Mouse (Mus musculus) mesoderm, embryonic 11.5 days (tissue): Measurements from ENCODE around the gene Slc41a1.
A peak's percentile ranks its signal among the peaks of the same experiment; 100 is the strongest.

Experiments
- DNase-seq: peaks from one replicate; pipeline ENCODE4 v3.0.0-alpha.2; 2012; ENCODE audit warnings: low read depth, low spot score

Gene Slc41a1

DNA sequence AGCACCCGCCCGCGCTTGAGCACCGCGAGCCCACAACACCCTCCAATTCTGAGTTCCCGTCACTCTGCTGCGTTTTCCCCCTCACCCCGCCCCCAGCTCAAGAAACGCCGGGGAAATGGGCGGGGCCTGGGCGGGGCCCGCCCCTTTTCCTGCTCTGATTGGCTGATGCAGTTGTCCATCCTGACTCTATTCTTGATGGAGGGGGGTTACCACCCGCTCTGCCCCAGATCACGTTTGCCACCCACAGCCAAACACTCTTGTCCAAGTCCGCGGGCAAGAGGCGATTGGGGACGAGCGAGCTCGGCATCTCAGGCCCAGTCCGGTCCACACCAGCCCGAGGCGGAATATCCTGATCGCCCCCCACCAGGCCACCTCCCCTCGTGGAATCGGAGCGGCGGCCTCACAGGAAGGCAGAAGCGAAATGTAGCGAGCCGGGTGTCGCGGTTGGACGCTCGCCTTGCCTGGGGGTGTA is 530 bp downstream of the Slc41a1 start:
- peak; percentile 96 for DNase-seq

DNA sequence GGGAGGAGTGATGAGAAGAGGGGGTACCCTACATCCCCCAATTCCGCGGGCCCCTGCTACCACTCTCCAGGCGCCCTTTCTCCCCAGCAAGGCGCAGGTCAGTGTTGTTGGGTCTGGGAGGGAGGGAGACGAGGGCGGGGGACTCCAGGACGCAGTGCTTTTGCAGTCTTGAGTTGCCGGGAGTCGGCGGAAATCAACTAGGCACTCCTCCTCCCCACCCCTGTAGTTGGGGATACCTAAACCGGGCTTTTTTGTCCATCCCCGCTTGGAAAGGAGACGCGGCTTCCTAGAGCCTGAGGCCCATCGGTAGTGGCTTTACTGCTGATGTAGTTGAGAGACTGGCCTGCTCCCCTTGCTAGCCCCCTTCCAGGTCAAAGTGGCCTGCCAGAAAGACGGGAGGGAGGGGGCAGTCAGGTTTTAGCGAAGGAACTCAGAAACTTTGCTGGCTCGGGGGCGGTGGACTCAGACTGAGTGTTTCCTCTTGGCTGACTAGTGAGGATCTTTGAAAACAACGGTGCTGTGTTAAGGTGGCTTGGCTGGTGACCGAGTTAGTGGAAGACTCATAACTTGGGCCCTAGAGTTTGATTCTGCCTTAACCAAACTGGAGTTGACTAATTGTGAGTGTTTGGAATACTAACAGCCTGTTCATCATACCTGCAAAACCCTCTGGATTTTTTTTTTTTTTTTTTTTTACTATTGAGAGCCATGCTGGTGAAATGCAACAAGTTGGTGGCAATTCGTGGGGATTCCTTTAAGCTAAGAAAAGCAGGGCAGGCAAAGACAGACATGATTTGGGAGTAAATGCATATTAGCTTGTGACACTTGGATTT is 1.2 kb downstream of the Slc41a1 start:
- DNase-seq: peak; percentile 58

DNA sequence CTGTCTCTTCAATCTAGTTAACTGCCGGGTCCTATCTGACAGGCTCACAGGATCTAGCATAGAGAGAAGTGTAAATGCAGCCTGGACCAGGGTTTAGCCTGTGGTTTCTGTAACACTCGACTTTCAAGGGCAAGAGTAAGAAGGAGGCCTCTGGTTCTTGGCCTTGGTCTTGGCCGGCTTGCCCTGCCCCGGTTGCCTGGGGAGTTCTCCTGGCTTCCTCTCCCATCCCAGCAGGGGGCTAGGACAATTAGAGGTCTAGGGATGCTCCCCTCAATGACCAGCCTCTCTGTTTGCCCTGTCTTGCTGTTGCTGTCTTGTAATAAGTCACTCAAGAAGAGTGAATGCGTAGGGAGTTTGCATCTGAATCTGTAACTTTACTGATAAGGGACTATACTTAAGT is 2.0 kb downstream of the Slc41a1 start:
- DNase-seq: no peak

DNA sequence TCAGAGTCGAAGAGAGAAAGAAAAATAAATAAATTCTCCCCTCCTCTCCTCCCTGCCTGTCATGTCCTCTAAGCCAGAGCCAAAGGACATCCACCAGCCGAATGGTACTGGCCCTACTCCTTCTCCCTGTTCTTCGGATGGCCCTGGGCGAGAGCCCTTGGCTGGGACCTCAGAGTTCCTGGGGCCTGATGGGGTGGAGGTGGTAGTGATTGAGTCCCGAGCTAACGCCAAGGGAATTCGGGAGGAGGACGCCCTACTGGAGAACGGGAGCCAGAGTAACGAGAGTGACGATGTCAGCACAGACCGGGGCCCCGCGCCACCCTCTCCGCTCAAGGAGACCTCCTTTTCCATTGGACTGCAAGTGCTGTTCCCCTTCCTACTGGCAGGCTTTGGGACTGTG is 3.3 kb downstream of the Slc41a1 start:
- DNase-seq: no peak

DNA sequence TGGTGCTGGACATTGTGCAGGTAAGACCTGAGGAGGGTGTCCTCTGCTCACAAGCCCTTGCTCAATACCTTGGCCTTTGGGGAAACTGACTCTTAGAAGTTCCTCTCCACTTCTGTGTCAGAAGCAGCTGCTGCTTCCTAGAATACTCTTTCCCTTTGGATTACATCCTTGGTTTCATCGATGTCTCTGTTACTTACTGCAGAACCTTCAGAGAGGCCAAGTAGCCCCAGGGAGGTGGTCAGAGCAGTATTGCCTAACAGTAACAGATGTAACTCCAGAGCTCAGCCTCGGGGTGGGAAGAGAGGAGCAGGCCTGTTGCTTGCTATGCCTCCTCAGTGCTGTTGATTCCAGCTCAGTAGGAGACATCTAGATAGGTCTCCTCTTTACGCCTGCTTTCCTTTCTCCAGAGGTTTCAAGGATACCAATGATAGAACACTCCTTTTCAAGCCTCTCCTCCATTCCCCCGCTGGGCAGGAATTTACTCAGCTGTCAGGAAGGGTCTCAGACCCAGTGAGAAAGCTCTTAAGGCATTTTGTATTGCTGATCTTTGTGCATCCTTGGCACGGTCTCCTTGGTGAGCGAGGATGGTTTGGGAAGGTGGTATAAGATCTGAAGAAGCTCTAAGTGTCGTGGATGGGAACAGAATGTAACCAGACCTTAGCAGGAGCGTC is 3.8 kb downstream of the Slc41a1 start:
- no peak for DNase-seq

DNA sequence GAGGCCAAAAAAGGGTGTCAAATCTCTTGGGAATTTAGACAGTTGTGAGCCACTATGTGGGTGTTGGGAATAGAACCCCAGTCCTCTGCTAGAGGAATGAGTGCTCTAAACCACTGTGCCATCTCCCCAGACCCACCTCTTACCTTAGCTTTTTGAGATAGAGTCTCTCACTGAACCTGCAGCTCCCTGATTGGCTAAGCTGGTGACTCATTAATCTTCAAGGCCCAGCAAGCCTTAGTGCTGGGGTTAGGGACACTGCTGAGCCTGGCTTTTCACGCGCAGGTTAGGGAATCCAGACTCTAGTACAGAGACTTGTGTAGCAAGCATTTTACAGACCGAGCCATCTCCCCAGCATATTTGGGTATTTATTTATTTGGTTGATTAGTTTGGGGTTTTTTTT is 9.7 kb downstream of the Slc41a1 start:
- no peak for DNase-seq

DNA sequence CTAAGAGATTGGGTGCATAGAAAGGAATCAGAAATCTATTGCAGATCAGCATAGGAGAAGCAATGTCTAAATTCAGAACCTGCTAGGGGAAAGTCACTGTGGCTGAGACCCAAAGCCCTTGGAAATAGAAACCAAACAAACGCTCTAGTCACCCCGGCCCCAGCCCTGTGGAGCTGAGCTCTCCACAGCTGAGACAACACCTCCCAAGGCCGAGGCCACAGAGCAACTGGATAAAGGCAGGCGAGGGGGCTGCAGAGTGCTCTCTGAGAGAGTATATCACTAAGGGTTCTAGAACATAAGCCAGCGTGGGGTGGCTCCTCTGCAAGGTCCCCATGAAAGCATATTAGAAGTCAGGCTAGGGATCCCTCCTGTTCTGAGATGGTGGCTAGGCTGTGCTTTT is 11.2 kb downstream of the Slc41a1 start:
- no peak for DNase-seq

DNA sequence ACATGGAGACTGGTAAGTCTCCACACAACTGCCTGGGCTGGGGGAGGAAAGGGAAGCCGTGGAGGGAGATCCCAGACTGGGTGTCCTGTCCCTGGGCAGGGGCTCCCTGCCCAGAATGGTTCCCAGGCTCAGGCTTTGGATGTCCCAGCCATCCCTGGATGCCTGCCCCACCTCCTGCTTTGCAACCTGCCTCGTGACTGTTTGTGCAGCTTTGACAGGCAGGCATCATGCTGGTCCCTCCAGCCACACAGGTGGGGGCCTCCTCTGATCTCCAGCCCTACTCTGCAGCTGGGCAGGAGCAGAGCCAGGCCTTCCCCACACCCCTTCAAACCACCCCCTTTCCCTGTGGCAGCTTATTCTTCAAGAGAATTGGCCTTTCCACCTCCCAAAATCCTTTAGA is 12.0 kb downstream of the Slc41a1 start:
- no peak for DNase-seq

DNA sequence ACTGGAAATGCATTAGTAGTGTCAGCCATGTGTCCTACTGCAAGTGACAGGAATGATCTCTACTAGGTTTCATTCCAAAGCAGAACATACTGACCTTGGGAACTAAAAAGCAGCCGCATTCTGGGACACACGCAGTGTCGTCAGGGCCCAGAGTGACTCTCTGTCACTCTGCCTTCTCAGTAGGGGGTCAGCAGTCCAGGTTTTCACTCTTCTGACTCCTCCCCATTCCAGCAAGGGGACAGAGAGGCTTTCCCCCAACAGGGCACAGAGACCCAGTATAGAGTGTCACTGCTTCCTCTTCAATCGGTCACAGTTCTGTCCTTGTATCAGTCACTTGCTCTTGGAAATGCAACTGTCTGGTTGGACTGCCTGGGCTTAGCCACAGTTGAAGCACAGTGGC is 14.9 kb downstream of the Slc41a1 start:
- DNase-seq: no peak

DNA sequence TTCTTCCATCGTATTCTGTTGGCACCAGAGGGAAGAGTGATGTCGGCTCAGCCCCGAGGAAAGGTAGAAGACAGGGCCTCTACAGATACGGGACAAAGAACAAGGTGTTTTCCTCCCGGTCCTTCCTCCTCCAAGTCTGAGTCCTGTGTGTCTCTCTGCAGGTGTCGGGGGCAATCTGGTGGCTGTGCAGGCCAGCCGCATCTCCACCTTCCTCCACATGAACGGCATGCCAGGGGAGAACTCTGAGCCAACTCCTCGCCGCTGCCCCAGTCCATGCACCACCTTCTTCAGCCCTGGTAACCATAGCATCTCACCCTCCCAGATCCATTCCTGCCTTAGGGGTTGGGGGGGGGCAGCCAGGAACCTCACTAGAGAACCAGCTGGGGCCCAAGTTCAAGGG is 16.5 kb downstream of the Slc41a1 start:
- DNase-seq: no peak

DNA sequence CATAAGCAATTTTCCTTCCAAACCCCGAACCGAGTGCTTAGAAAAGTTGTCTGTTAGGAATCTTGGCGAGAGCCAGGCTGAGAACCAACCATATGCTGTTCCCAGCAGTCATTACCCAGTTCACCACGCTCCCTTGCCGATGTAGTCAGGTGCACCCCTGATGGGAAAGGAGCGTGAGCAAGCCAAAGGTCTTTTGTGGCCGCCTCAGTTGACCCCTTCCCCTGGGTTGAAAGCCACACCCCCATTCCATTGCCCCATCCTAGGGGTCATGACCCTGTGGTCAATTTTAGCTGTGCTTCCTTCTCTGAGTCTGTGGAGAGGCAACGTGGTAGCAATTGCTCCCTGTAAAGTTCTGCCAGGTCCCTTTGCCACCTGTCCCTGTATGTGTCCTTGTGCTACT is 17.6 kb downstream of the Slc41a1 start:
- no peak for DNase-seq

DNA sequence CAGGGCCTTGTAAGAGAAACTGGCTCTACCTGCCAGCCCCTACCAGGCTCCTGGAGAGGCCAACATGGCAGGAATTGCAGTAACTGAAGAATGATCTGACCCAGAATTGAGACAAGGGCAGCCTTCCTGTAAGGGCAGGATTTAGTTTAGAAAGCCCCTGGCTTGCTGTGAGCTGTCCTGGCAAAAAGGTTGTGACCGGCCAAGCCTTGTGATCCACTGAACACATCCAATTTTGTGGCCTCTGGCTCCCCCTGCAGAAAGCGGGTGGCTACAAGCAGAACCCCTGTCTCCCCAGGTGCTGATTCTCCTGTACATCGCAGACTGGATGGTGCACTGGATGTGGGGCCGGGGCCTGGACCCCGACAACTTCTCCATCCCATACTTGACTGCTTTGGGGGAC is 19.0 kb downstream of the Slc41a1 start:
- peak; percentile 8 for DNase-seq

DNA sequence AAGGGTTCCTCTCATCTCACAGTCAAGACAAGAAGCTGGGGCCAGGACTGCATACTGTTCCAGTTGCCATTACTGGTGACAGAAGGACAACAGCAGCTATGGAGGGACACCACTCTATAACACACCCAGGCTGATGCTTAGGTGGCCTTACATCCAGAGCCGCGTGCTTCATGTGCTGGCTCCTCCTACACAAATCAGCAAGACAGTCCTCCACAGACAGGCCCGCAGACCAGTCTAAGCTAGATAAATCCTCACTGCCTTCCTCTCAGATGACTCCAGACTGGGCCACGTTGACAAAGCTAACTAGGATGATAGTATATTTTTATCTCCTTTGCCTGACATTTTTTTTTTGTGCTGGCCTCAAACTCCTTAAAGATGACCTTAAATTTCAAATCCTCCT is 34.5 kb downstream of the Slc41a1 start:
- no peak for DNase-seq

DNA sequence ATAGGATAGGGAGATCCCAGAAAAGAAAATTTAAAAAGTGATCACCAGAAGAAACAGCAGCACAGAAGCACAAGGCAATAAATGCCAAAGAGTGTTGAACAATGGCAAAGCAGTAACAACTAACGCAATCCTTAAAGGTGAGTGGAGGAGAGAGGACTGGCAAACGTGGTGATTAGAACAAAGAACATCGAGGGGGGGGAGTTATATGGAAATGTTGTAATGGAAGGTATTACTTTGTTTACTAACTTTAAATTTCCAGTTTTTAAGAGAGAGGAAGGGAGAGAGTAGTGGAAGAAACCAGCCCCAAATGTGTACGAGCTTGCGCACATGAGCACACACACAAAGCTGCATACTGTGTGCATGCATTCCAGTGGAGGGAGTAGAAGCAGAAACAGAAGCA is 38.3 kb downstream of the Slc41a1 start:
- DNase-seq: no peak

DNA sequence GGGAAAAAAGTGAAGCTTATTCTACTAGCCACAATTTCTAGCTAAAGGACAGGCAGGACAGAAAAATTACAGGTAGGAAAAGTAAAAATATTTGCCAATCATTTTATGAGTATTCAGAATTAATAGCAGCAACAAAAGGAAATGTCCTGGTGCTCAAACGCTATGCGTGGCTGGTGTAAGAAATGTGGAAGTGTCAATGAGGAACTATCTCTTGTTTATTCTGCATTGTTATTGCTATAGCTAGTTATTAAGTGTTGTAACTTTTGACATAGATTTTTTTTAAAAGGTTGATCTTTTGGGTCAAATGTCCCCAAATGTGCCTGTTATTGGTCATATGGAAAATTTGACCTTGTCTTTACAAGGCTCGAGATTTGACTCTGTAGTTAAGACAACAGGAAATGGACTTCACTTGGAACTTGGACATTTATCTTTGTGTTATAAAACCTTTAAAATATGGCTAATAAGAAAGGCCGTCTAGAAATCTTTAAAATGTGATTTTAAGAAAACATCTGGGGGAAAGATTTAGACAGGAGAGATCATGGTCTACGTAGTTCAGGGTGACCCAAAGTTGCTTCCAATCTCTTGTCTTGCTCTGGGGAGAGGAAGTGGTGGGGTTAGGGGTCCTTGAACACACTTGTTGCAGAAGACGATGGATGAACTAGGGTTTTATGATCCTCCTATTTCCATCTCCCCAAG is 39.2 kb downstream of the Slc41a1 start:
- DNase-seq: no peak

DNA sequence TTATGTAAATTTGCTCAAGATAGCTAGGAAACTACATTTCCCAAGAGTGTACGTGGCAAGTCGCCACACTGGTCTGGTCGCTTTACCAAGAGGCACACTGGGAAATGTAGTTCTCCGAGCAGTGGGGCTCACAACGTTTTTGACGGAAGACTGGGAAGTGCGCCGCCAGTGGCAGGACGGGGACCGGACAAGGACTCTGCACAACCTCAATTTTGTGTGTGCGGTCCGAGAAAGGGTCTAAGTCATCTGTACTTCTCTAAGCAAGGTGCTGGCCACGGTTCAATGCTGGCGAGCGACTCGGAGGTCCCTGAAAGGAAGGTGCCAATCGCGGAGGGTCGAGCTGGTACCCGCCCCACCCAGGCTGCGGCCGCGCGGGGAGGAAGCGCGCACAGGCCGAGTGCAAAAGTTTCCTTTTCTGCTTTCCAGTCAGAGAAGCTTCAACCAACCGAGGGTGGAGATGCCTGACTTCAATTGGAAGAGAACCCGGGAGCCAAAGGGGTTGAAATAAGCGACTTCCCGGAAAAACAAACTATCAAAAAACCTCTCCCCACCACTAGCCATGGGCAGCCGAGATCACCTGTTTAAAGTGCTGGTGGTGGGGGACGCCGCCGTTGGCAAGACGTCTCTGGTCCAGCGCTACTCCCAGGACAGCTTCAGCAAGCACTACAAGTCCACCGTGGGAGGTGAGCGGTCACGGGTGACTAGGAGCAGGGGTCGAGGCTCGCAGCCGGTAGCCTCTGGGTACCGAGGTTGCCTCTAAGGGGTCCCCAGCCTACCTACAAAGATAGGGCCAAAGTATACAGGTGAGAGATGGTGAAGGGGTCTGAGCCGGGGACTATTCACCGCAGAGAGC is 40.0 kb downstream of the Slc41a1 start, which contains the start of gene Rab29:
Gene Rab29 (plus strand): TSS at position 132 of the 853 bp plus-strand sequence.
- DNase-seq: peak; percentile 91

DNA sequence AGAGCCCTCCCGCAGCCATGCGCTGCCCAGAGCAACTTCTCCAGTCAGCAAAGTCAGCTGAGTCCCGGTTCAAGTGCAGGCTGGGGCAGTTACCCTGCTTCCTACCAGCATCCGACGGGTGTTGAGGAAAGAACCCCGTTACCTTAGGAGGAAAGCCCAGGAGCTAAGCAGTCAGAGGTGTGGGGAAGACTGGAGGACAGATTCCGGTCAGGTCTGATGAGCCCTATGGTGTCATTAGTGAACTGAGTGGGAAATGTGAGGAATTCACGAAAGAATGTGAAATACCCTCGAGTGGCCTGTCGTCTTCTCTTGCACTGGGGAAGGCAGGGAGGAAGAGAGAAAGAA is 40.6 kb downstream of the Slc41a1 start:
- no peak for DNase-seq

DNA sequence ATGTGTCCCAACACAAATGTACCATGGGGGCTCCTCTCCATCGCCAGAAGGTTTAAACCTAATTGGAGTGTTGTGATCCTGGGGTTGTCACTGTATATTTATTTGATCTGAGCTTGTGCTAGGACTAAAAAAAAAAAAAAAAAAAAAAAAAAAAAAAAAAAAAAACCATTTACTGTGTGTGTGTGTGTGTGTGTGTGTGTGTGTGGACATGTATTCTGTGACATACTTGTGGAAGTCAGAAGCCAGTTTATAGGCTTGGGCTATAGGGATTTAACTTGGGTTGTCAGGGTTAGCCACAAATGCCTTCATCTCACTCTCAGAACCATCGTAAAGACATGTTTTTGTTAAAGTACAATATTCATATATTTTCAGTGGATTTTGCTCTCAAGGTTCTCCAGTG is 42.3 kb downstream of the Slc41a1 start:
- no peak for DNase-seq

DNA sequence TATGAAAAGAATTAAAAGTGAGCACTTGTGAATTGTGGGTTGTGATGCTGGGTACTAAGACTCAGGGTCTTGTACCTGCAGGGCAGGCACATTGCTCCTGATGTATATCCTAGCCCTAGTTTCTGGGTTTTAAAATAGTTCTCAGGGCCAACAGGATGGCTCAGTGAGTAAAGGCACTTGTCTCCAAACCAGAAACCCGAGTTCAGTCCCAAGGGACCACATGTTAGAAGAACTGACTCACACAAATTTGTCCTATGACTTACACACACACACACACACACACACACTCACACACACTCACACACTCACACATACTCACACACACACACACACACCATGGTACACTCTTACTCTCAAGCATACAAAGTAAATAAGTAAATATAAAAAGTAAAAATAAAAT is 45.6 kb downstream of the Slc41a1 start:
- no peak for DNase-seq

DNA sequence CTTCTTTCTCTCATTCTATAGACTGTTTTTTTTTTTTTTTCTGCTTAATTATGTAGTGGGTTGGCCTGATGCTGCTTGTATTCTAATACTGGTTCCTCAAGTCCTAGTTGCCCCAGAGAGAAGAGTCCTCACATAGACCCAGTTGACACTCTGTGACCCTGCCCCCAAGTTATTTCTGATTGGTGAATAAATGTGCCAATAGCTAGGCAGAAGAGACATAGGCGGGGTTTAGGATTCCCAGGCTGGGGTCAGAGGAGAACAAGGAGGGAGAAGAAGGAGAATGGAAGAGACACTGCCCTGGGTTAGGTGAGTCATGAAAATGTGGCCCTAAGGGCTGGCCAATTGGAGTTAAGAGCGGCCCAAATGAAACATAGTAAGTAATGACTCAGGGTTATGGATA is 52.5 kb downstream of the Slc41a1 start:
- DNase-seq: no peak

DNA sequence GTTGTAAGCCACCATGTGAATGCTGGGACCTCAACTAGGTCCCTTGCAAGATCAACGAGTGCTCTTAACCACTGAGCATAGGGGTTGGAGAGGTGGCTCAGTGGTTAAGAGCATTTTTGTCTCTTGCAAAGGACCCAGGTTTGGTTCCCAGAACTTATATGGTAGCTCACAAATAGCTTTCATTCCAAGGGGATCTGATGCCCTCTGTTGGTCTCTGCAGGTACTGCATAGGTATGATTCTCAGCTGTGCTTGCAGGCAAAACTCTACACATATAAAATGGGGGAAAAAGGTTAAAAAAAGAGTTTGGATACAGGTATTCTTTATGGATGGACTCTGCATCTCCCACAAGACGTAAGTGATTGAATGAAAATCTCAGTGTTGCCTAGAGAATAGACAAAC is 55.5 kb downstream of the Slc41a1 start:
- peak; percentile 26 for DNase-seq

DNA sequence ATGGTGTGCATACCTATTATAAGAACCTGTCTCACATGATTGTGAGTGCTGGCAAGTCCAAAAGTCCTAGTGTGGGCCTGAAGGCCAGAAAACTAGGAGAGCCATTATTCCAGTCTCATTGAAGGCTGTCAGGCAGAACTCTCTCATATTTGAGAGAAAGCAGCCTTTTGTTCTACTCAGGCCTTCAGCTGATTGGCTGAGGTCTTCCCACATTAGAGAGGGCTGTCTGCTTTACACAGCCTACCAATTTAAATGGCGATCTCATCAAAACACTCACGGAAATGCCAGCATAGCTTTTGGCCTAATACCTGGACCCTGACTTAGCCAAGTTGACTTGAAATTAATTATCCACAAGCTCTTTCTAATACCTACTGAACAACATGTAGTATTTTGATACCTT is 58.9 kb downstream of the Slc41a1 start:
- no peak for DNase-seq
